Mouse (Mus musculus) cerebellum, postnatal 36 days (tissue): ENCODE measurements around the gene Ctxn1.
"Not testable (repeated sequence)": the region's sequence is repeated elsewhere in the genome, so short reads cannot be mapped to it uniquely, and the experiment has no call there.

Experiments used
- DNase-seq, 2 experiments: peaks; one replicate each; pipeline ENCODE4 v3.0.0; 2021 to 2022; ENCODE audit warnings: mixed read lengths in 2 of 2

Gene Ctxn1

DNA sequence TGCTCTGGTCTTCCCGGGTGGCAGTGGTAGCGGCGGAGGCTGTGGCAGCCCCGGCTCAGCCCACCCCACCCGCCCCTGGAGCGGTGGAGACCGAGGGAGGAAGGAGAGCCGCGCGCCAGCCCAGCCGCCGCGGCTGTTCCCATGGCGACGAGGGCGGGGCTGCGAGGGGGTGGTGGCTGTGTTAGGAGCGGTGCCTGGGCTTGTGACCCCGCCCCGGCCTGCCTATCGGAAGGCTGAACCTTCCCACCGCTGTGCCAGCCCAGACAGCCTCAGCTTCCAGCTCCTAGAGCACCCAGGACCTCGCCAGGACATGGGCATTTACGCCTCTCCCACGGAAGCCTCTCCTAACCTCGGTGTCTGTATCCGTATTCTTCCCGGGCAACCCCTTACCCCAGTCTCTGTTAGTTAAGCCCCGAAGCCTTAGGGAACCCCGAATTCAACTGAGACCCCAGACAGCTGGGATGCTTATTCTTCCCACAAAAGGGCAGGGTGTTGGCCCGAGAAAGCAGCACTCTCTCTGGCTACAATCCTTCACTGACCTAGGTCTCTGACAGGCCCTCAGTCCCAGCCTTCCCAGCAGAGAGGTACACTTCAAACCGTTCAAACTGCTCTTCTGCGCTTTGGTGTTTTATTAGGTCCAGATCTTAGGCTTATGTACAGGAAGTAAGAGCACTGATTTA, at the start of gene Ctxn1:
Gene Ctxn1, minus strand, starts transcription at position 150 of the 680 bp plus-strand sequence.
- DNase-seq, result peak; percentile 54 to 72

DNA sequence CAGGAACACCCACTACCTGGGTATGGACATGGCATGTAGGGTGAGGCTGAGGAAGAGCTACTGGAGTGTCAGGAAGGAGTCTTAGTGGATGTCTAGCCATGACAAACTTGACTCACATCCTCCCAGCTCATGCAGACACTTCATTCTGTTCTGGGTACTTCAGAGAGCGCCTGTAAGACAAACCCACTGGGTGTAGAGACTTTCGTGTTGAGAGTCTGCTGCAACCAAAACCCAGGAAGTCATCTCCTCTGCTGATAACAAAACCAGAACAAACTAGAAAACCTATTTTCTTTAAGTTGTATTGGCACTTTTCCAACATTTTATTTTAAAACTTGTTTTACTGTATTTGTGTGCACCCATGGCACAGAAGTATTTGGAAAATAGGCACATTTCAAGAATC, 46.8 kb upstream of the Ctxn1 start:
- no peak for DNase-seq

DNA sequence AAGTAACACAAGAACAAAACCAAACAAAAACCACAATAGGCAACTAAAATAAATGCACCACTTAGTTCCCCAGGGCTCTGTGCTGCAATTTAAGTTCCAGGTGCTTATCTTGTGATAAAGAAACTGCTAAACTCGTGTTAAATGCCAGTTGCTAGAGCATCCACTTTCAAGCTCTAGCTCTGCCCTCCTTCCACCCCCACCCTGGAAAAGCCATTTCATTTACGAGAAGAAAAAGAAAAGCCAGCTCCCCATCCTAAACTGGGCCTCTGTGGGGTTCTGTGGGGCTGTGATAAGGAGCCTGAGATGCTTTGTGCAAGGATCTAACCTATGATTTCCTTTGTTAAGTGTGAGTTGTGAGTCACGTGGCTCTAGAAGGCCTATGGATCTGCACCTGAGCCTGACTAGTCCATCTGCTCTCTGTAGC, 45.1 kb upstream of the Ctxn1 start:
- DNase-seq, result no peak

DNA sequence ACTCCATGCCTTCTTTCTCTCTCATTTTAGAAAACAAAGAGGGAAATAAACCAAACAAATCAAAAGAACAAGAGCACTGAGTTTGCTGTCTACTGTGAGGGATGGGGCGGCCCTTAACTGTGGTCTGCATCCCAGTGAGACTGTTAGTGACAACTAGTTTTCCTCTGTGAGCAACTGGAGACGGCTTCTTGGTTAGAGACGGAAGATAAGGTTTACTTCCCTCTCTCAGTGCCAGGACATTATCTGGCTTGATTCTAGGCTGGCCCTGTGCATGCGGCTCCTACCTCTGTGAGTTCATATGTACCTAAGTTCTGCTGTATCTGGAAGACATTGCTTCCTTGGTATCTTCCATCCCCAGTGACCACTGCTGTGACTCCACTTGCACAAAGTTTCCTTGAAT, 38.7 kb upstream of the Ctxn1 start:
- DNase-seq, result no peak

DNA sequence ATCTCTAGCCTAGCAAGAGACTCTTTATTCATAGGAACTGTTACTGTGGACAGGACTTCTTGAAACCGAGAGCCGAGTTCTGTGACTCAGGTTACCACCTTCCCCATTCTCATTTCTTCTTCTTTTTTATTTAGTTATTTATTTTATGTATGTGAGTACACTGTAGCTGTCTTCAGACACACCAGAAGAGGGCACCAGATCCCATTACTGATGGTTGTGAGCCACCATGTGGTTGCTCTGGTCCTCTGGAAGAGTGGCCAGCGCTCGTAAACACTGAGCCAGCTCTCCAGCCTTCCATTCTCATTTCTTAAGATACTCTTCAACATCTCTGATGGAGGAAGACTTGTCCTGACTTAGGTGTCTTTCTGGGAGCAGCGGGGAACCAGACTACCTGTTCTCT, 33.7 kb upstream of the Ctxn1 start:
- no peak for DNase-seq

DNA sequence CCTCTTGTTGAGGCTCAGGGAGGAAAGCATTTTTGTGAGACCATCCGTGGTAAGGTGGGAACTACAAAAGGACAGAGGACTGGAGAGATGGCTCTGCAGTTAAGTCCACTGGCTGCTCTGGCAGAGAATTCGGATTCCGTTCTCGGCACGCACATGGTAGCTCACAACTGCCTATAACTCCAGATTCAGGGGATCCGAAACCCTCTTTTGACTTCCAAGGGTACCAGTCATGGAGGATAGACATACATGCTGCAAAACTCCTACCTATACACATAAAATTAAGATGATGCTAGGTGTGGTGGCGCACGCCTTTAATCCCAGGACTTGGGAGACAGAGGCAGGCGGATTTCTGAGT, 17.0 kb upstream of the Ctxn1 start:
- DNase-seq, result no peak

DNA sequence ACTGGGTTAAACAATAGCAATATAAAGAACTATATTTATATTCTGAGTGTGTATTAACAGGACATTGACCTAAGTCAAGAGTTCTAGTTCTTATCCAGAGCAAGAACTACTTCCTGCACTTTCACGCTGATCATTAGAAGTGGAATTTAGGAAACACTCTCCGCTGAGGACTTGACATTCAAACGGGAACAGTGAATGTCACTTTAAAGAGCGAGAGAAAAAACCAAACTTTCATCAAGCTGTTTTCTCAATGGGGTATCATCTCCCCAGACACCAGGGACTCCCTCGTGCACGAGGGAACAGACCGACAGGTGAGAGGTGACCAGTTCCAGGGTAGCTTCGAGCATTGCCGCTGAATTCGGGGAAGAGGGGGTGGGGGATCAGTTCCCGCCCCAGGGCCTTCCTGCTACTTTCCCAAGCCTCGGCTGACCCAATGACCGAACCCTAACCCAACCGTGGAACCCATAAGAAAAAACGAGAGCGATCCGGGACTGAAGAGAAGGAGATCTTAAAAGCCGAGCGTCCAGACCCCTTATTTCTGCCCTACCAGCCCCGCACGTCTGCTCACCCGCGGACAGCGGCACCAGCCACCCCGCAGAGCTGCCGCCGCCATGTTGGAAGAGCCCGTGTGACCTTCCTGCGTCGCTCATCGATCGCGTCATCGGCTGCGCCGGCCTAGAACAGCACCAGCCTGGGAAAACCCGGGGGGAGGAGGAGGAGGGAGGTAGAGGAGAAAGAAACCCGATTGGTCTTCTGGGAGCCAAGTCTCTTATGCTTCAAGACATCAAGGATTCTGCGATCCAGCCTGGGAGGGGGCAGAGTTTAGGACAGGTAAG, 16.4 kb upstream of the Ctxn1 start, which contains the start of gene Timm44:
Gene Timm44, minus strand, starts transcription at position 639 of the 836 bp plus-strand sequence.
- peak; percentile 96 to 98 for DNase-seq

DNA sequence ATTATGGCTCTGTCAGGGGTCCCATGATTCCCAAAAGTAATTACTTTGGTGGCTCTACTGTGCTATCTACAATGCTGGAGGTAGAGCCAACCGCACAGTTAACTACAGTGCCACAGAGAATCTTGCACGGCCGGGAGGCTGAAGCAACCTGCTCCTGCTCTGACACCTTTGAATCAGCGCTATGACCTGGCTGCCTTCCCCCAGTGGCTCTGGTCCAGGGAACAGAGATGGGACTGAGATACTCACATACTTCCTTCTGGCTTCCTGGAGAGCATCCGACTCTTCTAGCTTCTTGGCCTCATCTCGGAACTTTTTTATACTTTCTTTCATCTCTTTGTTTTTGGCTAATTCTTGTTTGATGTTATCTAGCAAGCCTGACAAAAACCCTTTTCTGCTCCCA, 10.5 kb upstream of the Ctxn1 start:
- DNase-seq, result no peak

DNA sequence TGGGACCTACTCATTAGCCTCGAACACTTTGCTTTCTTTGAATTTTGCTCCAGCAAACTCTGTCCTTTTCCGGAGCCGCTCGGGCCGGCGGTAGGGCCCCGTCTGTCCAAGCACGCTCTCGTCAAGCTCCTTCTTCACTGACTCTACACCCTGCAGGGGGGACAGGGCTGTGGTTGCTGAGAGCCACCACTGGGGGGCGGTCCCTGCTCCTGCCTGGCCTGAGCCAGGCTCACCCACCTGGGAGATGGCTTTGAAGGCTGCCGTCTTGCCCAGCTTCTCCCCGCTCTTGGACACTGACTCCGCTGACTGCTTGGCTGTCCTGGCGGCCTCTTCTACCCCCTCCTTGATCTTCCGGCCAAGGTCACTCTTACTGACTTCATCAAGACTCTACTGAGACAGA, 8.6 kb upstream of the Ctxn1 start:
- no peak for DNase-seq

DNA sequence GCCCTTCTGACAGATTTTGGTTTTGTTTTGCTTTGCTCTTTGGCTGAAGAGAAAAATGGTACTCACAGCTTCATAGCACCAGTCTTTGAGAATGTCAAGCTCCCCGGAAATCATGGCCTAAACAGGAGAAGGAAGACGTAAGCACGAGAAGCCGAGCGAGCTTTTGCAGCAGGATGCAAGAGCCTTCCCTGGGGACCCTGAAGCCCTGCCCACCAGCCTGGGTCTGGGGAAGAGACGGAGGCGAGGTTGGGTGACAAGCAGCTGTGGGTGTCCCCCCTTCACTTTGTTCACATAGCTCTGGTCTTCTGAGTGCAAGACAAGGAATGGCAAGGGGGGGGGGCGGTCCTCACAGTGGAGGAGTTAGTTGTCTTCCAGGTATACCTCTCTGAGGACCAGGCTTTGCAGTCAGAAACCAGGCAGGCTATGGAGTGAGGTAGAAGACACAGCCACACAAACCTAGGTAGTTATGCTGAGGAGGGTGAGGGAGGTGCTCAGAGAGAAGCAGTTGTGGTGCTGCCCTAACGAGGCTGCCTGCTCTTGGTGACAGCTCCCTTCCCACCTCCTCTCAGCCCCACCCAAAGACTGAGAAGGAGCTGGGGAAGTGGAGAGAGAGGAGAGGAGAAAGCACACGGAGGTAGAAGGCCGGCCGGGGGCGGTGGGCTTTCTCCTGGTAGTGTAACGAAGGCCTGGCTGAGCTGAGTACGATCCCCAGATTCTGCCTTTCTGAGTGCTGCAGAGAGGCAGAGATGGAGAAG, 6.3 kb upstream of the Ctxn1 start:
- DNase-seq, result no peak

DNA sequence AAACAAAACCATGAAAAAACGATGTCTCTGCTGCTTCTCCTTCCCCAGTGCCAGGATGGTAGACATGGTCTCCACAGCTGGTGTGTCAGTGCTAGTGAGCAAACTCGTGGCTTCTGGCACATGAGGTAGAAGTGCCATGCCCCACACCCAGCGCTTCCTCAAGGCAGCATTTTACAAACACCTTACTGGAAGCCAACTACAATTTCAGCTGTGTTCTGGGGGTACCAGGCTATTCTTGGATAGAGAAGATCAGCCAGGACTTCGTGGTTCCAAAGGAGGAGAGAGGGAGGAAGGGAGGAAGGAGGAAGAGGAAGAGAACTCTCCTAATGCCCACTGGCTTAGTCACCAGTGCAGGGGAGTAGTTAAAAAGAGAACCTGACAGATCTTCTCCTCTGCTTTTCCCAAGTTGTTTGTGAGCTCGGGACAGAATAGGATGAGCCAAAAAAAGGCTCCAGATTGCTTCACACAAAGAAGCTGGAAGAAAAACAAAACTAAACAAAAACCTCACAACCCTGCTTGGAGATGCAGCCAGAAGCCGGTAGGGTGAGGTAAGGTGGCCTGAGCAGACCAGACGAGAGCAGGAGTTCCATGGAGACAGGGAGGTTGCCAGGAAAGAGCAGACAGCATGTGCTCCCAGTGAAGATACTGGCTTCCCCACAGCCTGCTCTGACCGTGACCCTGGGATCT, 4.2 kb upstream of the Ctxn1 start:
- no peak for DNase-seq

DNA sequence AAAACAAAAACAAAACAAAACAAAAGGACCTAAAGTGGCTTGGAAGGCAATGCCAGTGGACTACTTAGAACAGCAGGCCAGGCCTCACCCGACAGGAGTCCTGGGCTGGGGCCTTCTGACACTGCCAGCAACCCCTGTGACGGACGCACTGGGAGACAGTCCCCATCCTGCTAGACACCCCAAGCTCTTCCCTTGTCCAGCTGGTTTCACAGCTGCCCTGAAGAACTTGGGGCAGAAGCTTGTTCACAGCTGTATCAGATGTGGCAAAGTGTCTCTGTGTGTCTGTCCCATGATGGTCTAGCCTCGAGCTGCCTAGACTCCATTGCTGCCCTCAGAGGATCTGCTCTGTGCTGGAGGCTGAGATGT, 714 bp upstream of the Ctxn1 start:
- DNase-seq, result no peak

DNA sequence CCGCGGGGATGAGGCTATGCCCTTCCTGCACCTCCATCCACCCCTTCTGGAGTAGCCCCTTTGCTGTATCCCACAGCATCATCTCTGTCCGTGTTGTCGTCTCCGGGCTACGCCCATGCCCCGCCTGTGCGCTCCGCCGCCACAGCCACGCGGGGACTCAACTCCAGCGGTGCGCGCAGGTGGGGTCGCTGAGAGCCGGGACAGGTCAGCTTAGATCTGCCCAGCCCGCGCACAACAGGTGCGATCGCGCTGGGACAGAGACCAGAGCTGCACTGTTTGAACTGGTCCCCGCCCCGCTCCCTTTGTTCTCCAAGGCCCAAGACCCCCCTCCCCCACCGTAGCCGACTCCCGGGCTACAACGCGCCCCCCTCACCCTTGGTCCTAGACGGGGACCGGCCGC, 396 bp downstream of the Ctxn1 start:
- no peak for DNase-seq

DNA sequence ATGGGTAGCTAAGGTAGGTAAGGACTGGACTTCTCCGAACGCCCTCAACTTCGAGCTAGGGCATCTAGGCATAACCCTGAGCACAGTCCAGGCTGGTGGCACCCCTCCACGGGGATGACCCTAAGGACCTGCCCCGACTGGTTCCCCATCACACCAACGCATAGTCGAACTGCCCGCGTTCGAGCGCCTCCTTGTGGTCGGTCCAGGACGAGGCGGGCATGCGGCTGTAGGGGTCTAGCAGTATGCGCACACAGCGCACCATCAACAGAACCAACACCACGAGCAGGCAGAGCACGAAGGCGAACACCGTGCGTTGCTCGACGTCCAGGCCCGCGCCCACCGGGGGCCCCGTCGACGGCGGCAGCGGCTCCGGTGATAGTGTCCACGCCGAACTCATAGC, 841 bp downstream of the Ctxn1 start:
- DNase-seq, result peak; percentile 65 to 67

DNA sequence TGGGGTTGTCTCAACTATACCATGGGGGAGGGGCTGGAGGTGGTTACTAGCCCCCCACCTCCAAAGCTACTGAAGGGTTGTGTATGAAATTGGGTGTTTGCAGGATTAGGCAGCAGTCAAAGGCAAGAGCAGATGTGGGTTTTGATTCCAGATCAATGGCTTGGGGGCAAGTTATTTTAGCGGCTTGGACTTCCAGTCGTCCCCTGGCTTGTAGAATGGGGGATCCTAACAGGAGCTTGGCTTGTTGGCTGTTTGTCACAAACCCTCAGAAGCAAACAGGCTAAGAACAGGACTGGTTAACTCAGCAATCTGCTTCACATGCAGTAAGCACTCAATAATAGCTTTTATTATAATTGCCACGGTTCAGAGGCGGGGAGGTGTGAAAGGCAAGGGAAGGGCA, 1.7 kb downstream of the Ctxn1 start:
- no peak for DNase-seq

DNA sequence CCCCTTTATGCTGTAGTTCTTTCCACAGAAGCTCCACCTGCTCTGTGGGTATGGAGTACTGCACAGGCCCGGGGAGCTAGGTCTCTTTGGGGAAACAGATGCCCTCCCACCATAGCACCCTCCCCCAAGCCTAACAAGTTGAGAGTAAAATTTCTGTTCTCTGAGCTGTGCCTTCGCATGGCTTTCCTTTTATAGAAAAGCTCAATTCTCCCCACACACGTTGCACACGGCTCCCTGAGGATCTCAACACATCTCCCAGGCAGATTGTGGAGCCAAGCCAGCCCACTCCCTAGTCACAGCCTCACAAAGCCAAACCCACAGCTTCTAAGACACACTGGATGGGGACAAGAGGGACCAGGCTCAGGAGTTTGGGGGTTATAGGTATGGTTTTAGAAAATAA, 2.2 kb downstream of the Ctxn1 start:
- DNase-seq, result no peak

DNA sequence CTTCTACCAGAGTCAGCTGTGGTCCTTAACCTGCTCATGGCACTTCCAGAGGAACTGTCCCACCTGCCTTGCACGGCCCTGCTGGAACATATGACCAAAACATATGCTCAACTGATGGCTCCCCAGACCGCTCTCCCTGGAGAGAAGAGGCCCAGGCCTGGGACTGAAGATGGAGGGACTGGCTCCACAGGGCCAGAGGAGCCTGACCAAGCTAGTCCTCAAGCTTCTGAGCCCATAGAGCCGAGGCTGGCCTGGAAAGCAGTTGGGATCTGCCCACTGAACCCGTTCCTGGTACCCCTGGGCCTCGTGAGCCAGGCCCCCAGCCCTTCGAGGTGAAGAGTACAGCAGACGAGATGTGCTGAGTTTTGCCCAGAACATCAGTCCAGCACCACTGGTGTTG, 3.6 kb downstream of the Ctxn1 start:
- not testable (repeated sequence) for DNase-seq

DNA sequence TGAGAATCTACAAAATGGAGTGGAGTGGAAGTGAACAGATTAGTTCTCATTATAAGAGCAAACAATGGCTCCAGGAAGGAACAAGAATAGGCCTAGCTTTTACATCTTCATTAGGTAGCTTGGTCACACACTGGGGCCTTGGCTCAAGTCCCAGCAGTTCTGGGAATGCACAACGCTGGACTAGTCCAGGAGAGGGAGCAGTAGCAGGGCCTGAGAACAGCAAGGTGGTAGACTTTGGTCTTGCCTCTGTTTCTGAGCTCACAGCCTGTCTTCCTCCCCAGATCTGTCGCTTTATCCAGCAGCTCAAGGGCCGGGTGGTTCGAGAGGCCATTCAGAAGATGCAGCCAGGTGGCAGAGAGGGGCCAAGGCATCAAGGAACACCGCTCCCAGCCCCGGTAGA, 5.1 kb downstream of the Ctxn1 start:
- peak; percentile 80 to 81 for DNase-seq

DNA sequence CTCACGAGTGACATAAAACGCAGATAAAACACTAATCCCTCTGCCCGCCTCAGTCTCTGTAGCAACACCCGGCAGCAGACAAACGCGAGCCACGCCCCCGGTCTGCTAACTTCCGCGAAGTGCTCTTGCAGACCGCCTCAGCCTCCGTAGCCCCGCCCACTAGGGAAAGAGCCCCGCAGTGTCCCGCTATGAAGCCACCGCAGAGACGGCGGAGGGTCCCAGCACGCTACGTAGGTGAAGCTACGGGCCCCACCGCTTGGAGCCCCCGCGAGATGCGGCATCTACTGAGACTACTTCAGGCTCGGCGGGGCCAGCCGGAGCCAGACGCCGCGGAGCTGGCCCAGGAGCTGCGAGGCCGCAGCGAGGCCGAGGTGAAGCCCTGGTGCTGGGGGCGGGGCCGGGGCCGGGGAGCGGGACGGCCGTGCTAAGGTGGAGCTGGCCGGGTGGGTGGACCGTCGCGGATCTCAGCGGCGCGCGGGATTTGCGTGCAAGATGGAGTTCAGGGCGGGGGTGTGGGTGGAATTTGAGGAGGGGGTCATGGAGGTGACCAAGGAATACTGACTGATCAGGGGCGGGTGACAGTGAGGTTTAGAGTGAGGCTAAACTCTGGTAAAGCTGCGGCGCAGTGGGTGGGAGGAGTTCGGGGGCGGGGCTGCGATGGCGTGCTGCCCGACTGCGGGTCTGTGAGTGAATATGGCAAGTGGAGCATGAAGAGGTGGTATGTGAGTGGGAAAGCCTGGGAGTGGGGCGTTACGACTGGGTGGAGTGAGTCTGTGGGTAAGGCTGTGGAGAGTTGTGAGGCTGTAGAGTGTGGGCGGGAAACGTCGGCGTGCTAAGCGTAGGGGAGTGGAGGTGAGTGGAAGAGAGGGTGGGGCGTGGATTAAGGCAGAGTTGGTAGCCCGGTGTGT, 5.9 kb downstream of the Ctxn1 start, which contains the start of gene Snapc2:
Gene Snapc2, plus strand, starts transcription at position 147 of the 908 bp plus-strand sequence.
- peak; percentile 94 to 95 for DNase-seq

DNA sequence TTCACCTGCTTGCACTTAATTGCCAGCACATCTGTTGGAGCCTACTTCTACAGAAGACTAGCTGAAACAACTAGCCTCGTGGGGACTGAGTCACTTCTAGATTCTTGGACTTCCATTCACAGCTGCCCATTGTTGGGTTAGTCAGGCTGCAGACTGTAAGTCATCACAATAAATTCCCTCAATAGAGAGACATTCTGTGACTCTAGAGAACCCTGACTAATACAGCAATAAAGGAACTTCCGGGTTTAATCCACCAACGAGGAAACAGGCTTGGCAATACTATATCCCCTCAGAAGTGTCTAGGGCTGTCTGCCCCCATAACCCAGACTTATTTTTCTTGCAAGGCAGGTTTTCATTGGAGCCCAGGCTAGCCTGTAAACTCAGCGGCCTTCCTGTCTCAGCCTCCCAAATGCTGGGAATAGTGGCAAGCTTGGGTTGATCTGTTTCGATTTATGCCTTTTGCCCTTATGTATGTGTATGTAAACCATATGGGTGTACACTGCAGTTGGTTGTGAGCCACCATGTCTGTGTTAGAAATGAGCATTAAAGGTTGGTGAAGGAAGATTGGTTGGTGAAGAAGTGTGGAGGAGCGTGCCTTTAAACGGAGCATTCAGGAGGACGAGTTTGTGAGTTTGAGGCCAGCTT, 6.8 kb downstream of the Ctxn1 start:
- no peak for DNase-seq

DNA sequence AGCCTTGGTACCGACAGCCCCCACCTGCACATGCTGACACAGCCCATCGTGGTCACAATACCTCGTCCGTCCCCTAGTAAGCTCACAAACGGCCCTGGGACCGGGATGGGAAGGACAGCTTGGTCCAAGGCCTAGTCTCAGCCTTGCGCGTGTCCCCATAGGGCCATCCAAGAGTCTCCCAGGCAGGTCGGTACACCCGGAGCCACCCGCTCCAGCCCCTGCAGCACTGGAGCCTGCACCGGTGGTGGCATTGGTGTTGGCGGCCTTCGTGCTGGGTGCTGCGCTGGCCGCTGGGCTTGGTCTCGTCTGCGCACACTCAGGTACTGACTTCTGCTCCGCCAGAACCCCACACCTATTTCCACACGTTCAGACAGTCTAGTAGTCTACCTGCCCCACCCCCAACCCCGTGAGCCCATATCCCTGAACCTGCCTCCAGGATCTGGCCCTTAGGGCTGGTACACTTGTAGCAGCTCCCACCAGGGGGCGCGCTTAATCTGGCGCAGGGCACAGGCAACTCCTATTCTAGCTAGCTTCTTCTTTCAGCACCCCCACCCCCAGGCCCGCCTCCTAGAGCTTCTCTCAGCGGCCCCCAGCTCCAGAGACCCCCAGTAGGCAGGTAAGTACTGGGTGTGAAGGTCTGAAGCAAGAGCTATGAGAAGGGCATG, 8.6 kb downstream of the Ctxn1 start:
- DNase-seq, result peak; percentile 82 to 86
